Mouse (Mus musculus): ENCODE measurements around the gene Tln1.

The Tln1 gene

GRCm38 (mm10) chr4:43546375-43547047, 16.0 kb downstream of the Tln1 start:
- DNase-seq, result no peak

GRCm38 (mm10) chr4:43542044-43542443, 20.4 kb downstream of the Tln1 start:
- DNase-seq, result no peak

- no peak for DNase-seq
Measured at GRCm38 (mm10) chr4:43536031-43536430, 26.5 kb downstream of the Tln1 start.

- no peak for DNase-seq
Measured at GRCm38 (mm10) chr4:43535628-43536027, 26.9 kb downstream of the Tln1 start.

- no peak for DNase-seq
Measured at GRCm38 (mm10) chr4:43533270-43533669, 29.2 kb downstream of the Tln1 start.

- DNase-seq, result peak; percentile 79 to 89
Measured at GRCm38 (mm10) chr4:43530581-43530980, 31.9 kb downstream of the Tln1 start.

GRCm38 (mm10) chr4:43530081-43530501, 32.4 kb downstream of the Tln1 start:
- no peak for DNase-seq

- DNase-seq, result peak in 1 of 2 experiments; percentile 48
Measured at GRCm38 (mm10) chr4:43528487-43528886, 34.0 kb downstream of the Tln1 start.

GRCm38 (mm10) chr4:43527880-43528279, 34.6 kb downstream of the Tln1 start:
- DNase-seq, result no peak

GRCm38 (mm10) chr4:43519956-43520355, 42.5 kb downstream of the Tln1 start:
- peak; percentile 94 for DNase-seq

GRCm38 (mm10) chr4:43519551-43519950, 42.9 kb downstream of the Tln1 start:
- no peak for DNase-seq

GRCm38 (mm10) chr4:43515764-43516708, 46.5 kb downstream of the Tln1 start:
- no peak for DNase-seq

- DNase-seq, result no peak
Measured at GRCm38 (mm10) chr4:43513791-43514190, 48.7 kb downstream of the Tln1 start.

GRCm38 (mm10) chr4:43513300-43513699, 49.2 kb downstream of the Tln1 start:
- no peak for DNase-seq

- no peak for DNase-seq
Measured at GRCm38 (mm10) chr4:43512653-43513052, 49.8 kb downstream of the Tln1 start.

- DNase-seq, result no peak
Measured at GRCm38 (mm10) chr4:43511675-43512454, 50.6 kb downstream of the Tln1 start.

- DNase-seq, result no peak
Measured at GRCm38 (mm10) chr4:43509109-43509508, 53.4 kb downstream of the Tln1 start.

GRCm38 (mm10) chr4:43508666-43508997, 53.9 kb downstream of the Tln1 start:
- peak; percentile 44 to 48 for DNase-seq

GRCm38 (mm10) chr4:43507938-43508665, 54.4 kb downstream of the Tln1 start:
- peak; percentile 54 to 55 for DNase-seq

GRCm38 (mm10) chr4:43506536-43507185, 55.8 kb downstream of the Tln1 start, which contains the start of gene Car9:
Gene Car9 (plus strand): TSS chr4:43506966.
- DNase-seq, result peak; percentile 92 to 93

GRCm38 (mm10) chr4:43506074-43506473, 56.4 kb downstream of the Tln1 start:
- no peak for DNase-seq

- no peak for DNase-seq
Measured at GRCm38 (mm10) chr4:43504269-43504668, 58.2 kb downstream of the Tln1 start.
